Mouse (Mus musculus): ENCODE measurements around the gene Gga3. TPM values are rescaled to one million over a fixed set of nuclear protein-coding genes. Genes with fewer than 3 reads are reported as not detected.

Gene Gga3
- total and polyA plus RNA-seq, 3 experiments: 7.7 to 39.8 (median 18.7) TPM

- Histone ChIP-seq H3K9me3 (replicated peaks; ENCODE audit: low read length) (no peaks in the 10 kb centered on the region), H3K36me3 (replicated peaks in 1 of 2; ENCODE audit: control insufficient read depth in 1 of 2, insufficient read depth in 1 of 2, low read length in 1 of 2) (peaks cover 59 to 63% of the 10 kb centered on the region in 2 experiments), H3K4me1 (ENCODE audit: control insufficient read depth in 1 of 2, insufficient read depth in 2 of 2) (peaks cover 32 to 95% of the 10 kb centered on the region in 2 experiments), H3K9ac (ENCODE audit: insufficient read depth, low read depth) (no peak overlapping the region; the same call in 1 of the 2 replicates), H3K27ac (ENCODE audit: insufficient read depth, low read depth) (peak overlapping the region; percentile 87; the same call in 1 of the 2 replicates), H3K27me3 (replicated peaks) (no peaks in the 10 kb centered on the region), H3K4me2 (ENCODE audit: insufficient read depth, low read depth, poor library complexity, severe bottlenecking) (no peak overlapping the region; the same call in 1 of the 2 replicates), H3K79me2 (replicated peaks; ENCODE audit: control insufficient read depth, extremely low read depth, insufficient read depth, poor library complexity, severe bottlenecking) (peaks cover 53% of the 10 kb centered on the region), H3K4me3 (replicated peaks in 1 of 3; ENCODE audit: low read depth in 2 of 3, low read length in 2 of 3, poor library complexity in 1 of 3) (peak overlapping the region in 1 of 3 experiments; percentile 35)
- peak; percentile 94 for DNase-seq (ENCODE audit: extremely low read depth)
- TF ChIP-seq POLR2AphosphoS2 (IDR thresholded peaks at IDR 0.05; ENCODE audit: low read depth, low read length) (no peak), MAX (IDR thresholded peaks at IDR 0.05; ENCODE audit: low read length) (no peak), USF2 (conservative IDR thresholded peaks at IDR 0.05; ENCODE audit: low read depth, low read length) (no peak), UBTF (IDR thresholded peaks at IDR 0.05; ENCODE audit: low read depth, low read length) (no peak), PAX5 (IDR thresholded peaks at IDR 0.05; ENCODE audit: low read length) (no peak), MAZ (IDR thresholded peaks at IDR 0.05; ENCODE audit: low read depth, low read length) (no peak), MEF2A (IDR thresholded peaks at IDR 0.05; ENCODE audit: borderline replicate concordance, low read depth, low read length) (0 out of 2 replicates have a peak, but pooled peaks have one; percentile 3), TBP (conservative IDR thresholded peaks at IDR 0.05; ENCODE audit: low read depth, low read length) (no peak), BHLHE40 (IDR thresholded peaks at IDR 0.05; ENCODE audit: low read depth, low read length) (no peak), ZNF384 (IDR thresholded peaks at IDR 0.05; ENCODE audit: low read depth, low read length) (no peak), ETS1 (conservative IDR thresholded peaks at IDR 0.05; ENCODE audit: low read depth, low read length) (no peak), RAD21 (IDR thresholded peaks at IDR 0.05; ENCODE audit: low read depth, low read length) (peak; percentile 95), JUN (IDR thresholded peaks at IDR 0.05; ENCODE audit: insufficient read depth, low read depth, low read length) (no peak), CHD1 (IDR thresholded peaks at IDR 0.05; ENCODE audit: low read depth, low read length) (no peak), MAFK (IDR thresholded peaks at IDR 0.05; ENCODE audit: insufficient replicate concordance, low read length) (no peak), HCFC1 (IDR thresholded peaks at IDR 0.05; ENCODE audit: low read depth, low read length) (no peak), SIN3A (IDR thresholded peaks at IDR 0.05; ENCODE audit: low read length) (peak; percentile 43; the same call in 1 of the 2 replicates), NRF1 (IDR thresholded peaks at IDR 0.05; ENCODE audit: low read depth, low read length) (no peak), JUND (conservative IDR thresholded peaks at IDR 0.05; ENCODE audit: low read depth, low read length) (0 out of 2 replicates have a peak, but pooled peaks have one; percentile 22), NELFE (IDR thresholded peaks at IDR 0.05; ENCODE audit: low read depth, low read length) (0 out of 2 replicates have a peak, but pooled peaks have one; percentile 14), USF1 (IDR thresholded peaks at IDR 0.05; ENCODE audit: low read depth, low read length) (no peak), CTCF (conservative IDR thresholded peaks at IDR 0.05 in 1 of 2, IDR thresholded peaks at IDR 0.05 in 1 of 2; ENCODE audit: low read depth in 2 of 2, low read length in 2 of 2) (peak; percentile 57 to 95), IRF4 (IDR thresholded peaks at IDR 0.05; ENCODE audit: low read depth, low read length) (no peak), MXI1 (IDR thresholded peaks at IDR 0.05; ENCODE audit: low read depth, low read length) (no peak), CHD2 (IDR thresholded peaks at IDR 0.05; ENCODE audit: low read length) (no peak), MYC (IDR thresholded peaks at IDR 0.05; ENCODE audit: low read depth, low read length) (peak; percentile 57; the same call in 1 of the 2 replicates), EP300 (IDR thresholded peaks at IDR 0.05; ENCODE audit: low read length) (no peak), ZKSCAN1 (IDR thresholded peaks at IDR 0.05; ENCODE audit: borderline replicate concordance, low read depth, low read length) (no peak), RCOR1 (conservative IDR thresholded peaks at IDR 0.05; ENCODE audit: low read depth, low read length) (no peak), KAT2A (IDR thresholded peaks at IDR 0.05; ENCODE audit: insufficient replicate concordance, low read length) (no peak), SMC3 (IDR thresholded peaks at IDR 0.05; ENCODE audit: low read depth, low read length) (peak; percentile 95), TCF12 (IDR thresholded peaks at IDR 0.05; ENCODE audit: low read depth, low read length) (no peak), POLR2A (IDR thresholded peaks at IDR 0.05; ENCODE audit: low read depth, low read length) (no peak), E2F4 (IDR thresholded peaks at IDR 0.05; ENCODE audit: insufficient replicate concordance, low read depth, low read length) (no peak), ELF1 (IDR thresholded peaks at IDR 0.05; ENCODE audit: low read depth, low read length) (no peak), GABPA (IDR thresholded peaks at IDR 0.05; ENCODE audit: insufficient replicate concordance, low read depth, low read length) (no peak), ZC3H11A (IDR thresholded peaks at IDR 0.05; ENCODE audit: low read depth, low read length) (peak; percentile 62; the same call in 1 of the 2 replicates), ZMIZ1 (IDR thresholded peaks at IDR 0.05; ENCODE audit: low read depth, low read length) (no peak)
- in situ Hi-C loops (cut with MboI; ENCODE audit: low pct_ligation_motif_present, low pct_unique_long_range_greater_than_20kb, low sequenced_read_pairs): loop anchor here (25.0 kb wide), 1 partner anchor 765 kb away; the partner anchor contains the start of gene Rnf157
- dilution Hi-C loops (cut with MboI; ENCODE audit: extremely low pct_ligation_motif_present, extremely low pct_unique_long_range_greater_than_20kb, low sequenced_read_pairs): no loop called here
These were observed 43.6 kb upstream of the Gga3 start for GRCm38 (mm10) chr11:115647459-115647858.
